In genomic region chr5:45790221-45790620, GRCm38 (mm10) we compare ENCODE assay signal across 27 mouse cellular contexts.
"Had no signal": no experiment of that assay in that cellular context is flagged by ENCODE, and none has a peak within 500 bp of the region (broad histone marks: within the 10 kb centered on the region; RNA-seq: fewer than 3 reads in every experiment).

No protein-coding gene starts in this region.

- DNase-seq: gastrocnemius, adult 2 months; gastrocnemius, postnatal 14 days; gastrocnemius, postnatal 36 days; heart, adult 11 months; heart, adult 2 months; heart, postnatal 14 days; heart, postnatal 36 days; kidney, adult 18-20 months; kidney, adult 8-10 months; kidney, postnatal 10 days; kidney, postnatal 25 days; kidney, postnatal 4 days; left cerebral cortex, postnatal 4 days had no signal

- H3K9ac ChIP-seq: heart, embryonic 13.5 days; heart, embryonic 15.5 days; hindbrain, embryonic 13.5 days; hindbrain, embryonic 15.5 days; intestine, embryonic 15.5 days; limb, embryonic 13.5 days; limb, embryonic 15.5 days; liver, embryonic 12.5 days had no signal

- H3K36me3 ChIP-seq: hindbrain, embryonic 13.5 days; hindbrain, embryonic 15.5 days; intestine, embryonic 15.5 days; limb, embryonic 13.5 days; limb, embryonic 15.5 days had no signal

- H3K27me3 ChIP-seq: heart, embryonic 13.5 days; heart, embryonic 15.5 days; hindbrain, embryonic 13.5 days; hindbrain, embryonic 15.5 days; intestine, embryonic 15.5 days; limb, embryonic 13.5 days; limb, embryonic 15.5 days; liver, embryonic 12.5 days had no signal

- H3K9me3 ChIP-seq: heart, embryonic 13.5 days; heart, embryonic 15.5 days; hindbrain, embryonic 13.5 days; hindbrain, embryonic 15.5 days; intestine, embryonic 15.5 days; limb, embryonic 13.5 days; limb, embryonic 15.5 days; liver, embryonic 12.5 days had no signal

- H3K27ac ChIP-seq: gastrocnemius, adult 2 months; heart, adult 2 months; heart, embryonic 13.5 days; heart, embryonic 15.5 days; hindbrain, embryonic 13.5 days; hindbrain, embryonic 15.5 days; hindbrain, postnatal 0 days; intestine, embryonic 15.5 days; layer of hippocampus, adult 2 months; left cerebral cortex, adult 2 months; limb, embryonic 13.5 days; limb, embryonic 15.5 days; liver, embryonic 12.5 days had no signal

- H3K4me3 ChIP-seq: gastrocnemius, adult 2 months; heart, adult 2 months; heart, embryonic 13.5 days; heart, embryonic 15.5 days; hindbrain, embryonic 13.5 days; hindbrain, embryonic 15.5 days; intestine, embryonic 15.5 days; layer of hippocampus, adult 2 months; left cerebral cortex, adult 2 months; limb, embryonic 13.5 days; limb, embryonic 15.5 days; liver, embryonic 12.5 days had no signal

- ATAC-seq: hindbrain, postnatal 0 days; inflammation-experienced regulatory T-cells, adult 6 months; intestine, embryonic 15.5 days; intestine, postnatal 0 days; liver, embryonic 12.5 days had no signal

- H3K4me2 ChIP-seq: heart, embryonic 11.5 days; heart, embryonic 13.5 days; heart, embryonic 15.5 days; hindbrain, embryonic 13.5 days; hindbrain, embryonic 15.5 days; intestine, embryonic 15.5 days; limb, embryonic 13.5 days; limb, embryonic 15.5 days; liver, embryonic 12.5 days had no signal

- H3K4me1 ChIP-seq: heart, embryonic 13.5 days; heart, embryonic 15.5 days; hindbrain, embryonic 13.5 days; hindbrain, embryonic 15.5 days; intestine, embryonic 15.5 days; limb, embryonic 13.5 days; limb, embryonic 15.5 days; liver, embryonic 12.5 days had no signal
